Mouse (Mus musculus): ENCODE measurements around the gene Lrig1. TPM values are rescaled to one million over a fixed set of nuclear protein-coding genes. Genes with fewer than 3 reads are reported as not detected.

Lrig1 gene
- polyA plus RNA-seq (2014; fragmentation: Nextera tagmentation; extraction: Ambion mirVana): 17.1 and 18.7 TPM in 2 replicates

- Histone ChIP-seq H3K9me3 (ENCODE audit: control insufficient read depth, low read length) (no peaks in the 10 kb centered on the region), H3K4me2 (ENCODE audit: low read length) (peak within 1 kb of the TSS; percentile 81), H3K27me3 (ENCODE audit: control insufficient read depth, insufficient read depth, low read length) (no peaks in the 10 kb centered on the region), H3K27ac (replicated peaks; ENCODE audit: low read depth, low read length) (peak within 1 kb of the TSS; percentile 87), H3K36me3 (ENCODE audit: control insufficient read depth, insufficient read depth, low read length) (no peaks in the 10 kb centered on the region), H3K9ac (replicated peaks; ENCODE audit: low read length) (peak within 1 kb of the TSS; percentile 84), H3K4me1 (ENCODE audit: control insufficient read depth, insufficient read depth, low read length) (peaks cover 29% of the 10 kb centered on the region), H3K4me3 (replicated peaks; ENCODE audit: low read depth, low read length) (peak within 1 kb of the TSS; percentile 86)
- ATAC-seq (ENCODE audit: low FRiP score, low TSS enrichment) (peak; percentile 99), DNase-seq (peak; percentile 100)
- under 1% methylated on average over 40 of the region's 40 CpGs for WGBS
Measured at GRCm38 (mm10) chr6:94700067-94700491, at the start of gene Lrig1. Gene Lrig1 (minus strand): TSS chr6:94700158.

- WGBS: 68% methylated on average over 3 of the region's 3 CpGs
- DNase-seq (no peak), ATAC-seq (ENCODE audit: low FRiP score, low TSS enrichment) (no peak)
Measured at GRCm38 (mm10) chr6:94749626-94750025, 49.7 kb upstream of the Lrig1 start.

GRCm38 (mm10) chr6:94748361-94748760, 48.4 kb upstream of the Lrig1 start:
- Histone ChIP-seq H3K4me3 (replicated peaks; ENCODE audit: low read depth, low read length) (no peak overlapping the region), H3K9me3 (ENCODE audit: control insufficient read depth, low read length) (no peaks in the 10 kb centered on the region), H3K27me3 (ENCODE audit: control insufficient read depth, insufficient read depth, low read length) (no peaks in the 10 kb centered on the region), H3K4me1 (ENCODE audit: control insufficient read depth, insufficient read depth, low read length) (peaks cover 3% of the 10 kb centered on the region; the same call in 1 of the 2 replicates), H3K36me3 (ENCODE audit: control insufficient read depth, insufficient read depth, low read length) (no peaks in the 10 kb centered on the region), H3K4me2 (ENCODE audit: low read length) (no peak overlapping the region), H3K9ac (replicated peaks; ENCODE audit: low read length) (no peak overlapping the region), H3K27ac (replicated peaks; ENCODE audit: low read depth, low read length) (no peak overlapping the region)
- 79% methylated on average over 7 of the region's 7 CpGs for WGBS
- no peak for DNase-seq
- ATAC-seq (ENCODE audit: low FRiP score, low TSS enrichment): no peak

More at GRCm38 (mm10) chr6:94749626-94750025, 49.7 kb upstream of the Lrig1 start:
- peaks cover 3% of the 10 kb centered on the region; the same call in 1 of the 2 replicates for H3K4me1 ChIP-seq (ENCODE audit: control insufficient read depth, insufficient read depth, low read length)
- no peaks in the 10 kb centered on the region for H3K27me3 ChIP-seq (ENCODE audit: control insufficient read depth, insufficient read depth, low read length)
- no peak overlapping the region for H3K9ac ChIP-seq (replicated peaks; ENCODE audit: low read length)
- no peak overlapping the region for H3K4me3 ChIP-seq (replicated peaks; ENCODE audit: low read depth, low read length)
- H3K36me3 ChIP-seq (ENCODE audit: control insufficient read depth, insufficient read depth, low read length): no peaks in the 10 kb centered on the region
- no peaks in the 10 kb centered on the region for H3K9me3 ChIP-seq (ENCODE audit: control insufficient read depth, low read length)
- no peak overlapping the region for H3K4me2 ChIP-seq (ENCODE audit: low read length)
- H3K27ac ChIP-seq (replicated peaks; ENCODE audit: low read depth, low read length): no peak overlapping the region

GRCm38 (mm10) chr6:94740117-94740729, 40.3 kb upstream of the Lrig1 start:
- no peaks in the 10 kb centered on the region for H3K27me3 ChIP-seq (ENCODE audit: control insufficient read depth, insufficient read depth, low read length)
- H3K36me3 ChIP-seq (ENCODE audit: control insufficient read depth, insufficient read depth, low read length): no peaks in the 10 kb centered on the region
- no peaks in the 10 kb centered on the region for H3K4me1 ChIP-seq (ENCODE audit: control insufficient read depth, insufficient read depth, low read length)
- DNase-seq (no peak), ATAC-seq (ENCODE audit: low FRiP score, low TSS enrichment) (no peak)
- no peak overlapping the region for H3K4me3 ChIP-seq (replicated peaks; ENCODE audit: low read depth, low read length)
- H3K9me3 ChIP-seq (ENCODE audit: control insufficient read depth, low read length): no peaks in the 10 kb centered on the region
- H3K9ac ChIP-seq (replicated peaks; ENCODE audit: low read length): no peak overlapping the region
- WGBS: 92% methylated on average over 14 of the region's 14 CpGs
- H3K27ac ChIP-seq (replicated peaks; ENCODE audit: low read depth, low read length): no peak overlapping the region
- no peak overlapping the region for H3K4me2 ChIP-seq (ENCODE audit: low read length)

- H3K9me3 ChIP-seq (ENCODE audit: control insufficient read depth, low read length): no peaks in the 10 kb centered on the region
- no peak overlapping the region for H3K27ac ChIP-seq (replicated peaks; ENCODE audit: low read depth, low read length)
- H3K4me3 ChIP-seq (replicated peaks; ENCODE audit: low read depth, low read length): no peak overlapping the region
- H3K36me3 ChIP-seq (ENCODE audit: control insufficient read depth, insufficient read depth, low read length): no peaks in the 10 kb centered on the region
- no peak for DNase-seq
- no peak overlapping the region for H3K9ac ChIP-seq (replicated peaks; ENCODE audit: low read length)
- H3K4me2 ChIP-seq (ENCODE audit: low read length): no peak overlapping the region
- H3K4me1 ChIP-seq (ENCODE audit: control insufficient read depth, insufficient read depth, low read length): no peaks in the 10 kb centered on the region
- H3K27me3 ChIP-seq (ENCODE audit: control insufficient read depth, insufficient read depth, low read length): no peaks in the 10 kb centered on the region
- no peak for ATAC-seq (ENCODE audit: low FRiP score, low TSS enrichment)
- 84% methylated on average over 3 of the region's 3 CpGs for WGBS
Measured at GRCm38 (mm10) chr6:94738647-94739046, 38.7 kb upstream of the Lrig1 start.

- peaks cover 7% of the 10 kb centered on the region; the same call in 1 of the 2 replicates for H3K4me1 ChIP-seq (ENCODE audit: control insufficient read depth, insufficient read depth, low read length)
- H3K27ac ChIP-seq (replicated peaks; ENCODE audit: low read depth, low read length): no peak overlapping the region
- no peak for ATAC-seq (ENCODE audit: low FRiP score, low TSS enrichment)
- no peak for DNase-seq
- 84% methylated on average over 5 of the region's 5 CpGs for WGBS
- no peaks in the 10 kb centered on the region for H3K27me3 ChIP-seq (ENCODE audit: control insufficient read depth, insufficient read depth, low read length)
- no peaks in the 10 kb centered on the region for H3K36me3 ChIP-seq (ENCODE audit: control insufficient read depth, insufficient read depth, low read length)
- no peaks in the 10 kb centered on the region for H3K9me3 ChIP-seq (ENCODE audit: control insufficient read depth, low read length)
- no peak overlapping the region for H3K9ac ChIP-seq (replicated peaks; ENCODE audit: low read length)
- no peak overlapping the region for H3K4me3 ChIP-seq (replicated peaks; ENCODE audit: low read depth, low read length)
- no peak overlapping the region for H3K4me2 ChIP-seq (ENCODE audit: low read length)
Measured at GRCm38 (mm10) chr6:94733878-94734277, 33.9 kb upstream of the Lrig1 start.

- peak; percentile 69 for DNase-seq
- H3K4me1 ChIP-seq (ENCODE audit: control insufficient read depth, insufficient read depth, low read length): peaks cover 7% of the 10 kb centered on the region; the same call in 1 of the 2 replicates
- H3K27ac ChIP-seq (replicated peaks; ENCODE audit: low read depth, low read length): no peak overlapping the region
- ATAC-seq (ENCODE audit: low FRiP score, low TSS enrichment): no peak
- no peaks in the 10 kb centered on the region for H3K36me3 ChIP-seq (ENCODE audit: control insufficient read depth, insufficient read depth, low read length)
- no peaks in the 10 kb centered on the region for H3K27me3 ChIP-seq (ENCODE audit: control insufficient read depth, insufficient read depth, low read length)
- no peak overlapping the region for H3K4me3 ChIP-seq (replicated peaks; ENCODE audit: low read depth, low read length)
- H3K9ac ChIP-seq (replicated peaks; ENCODE audit: low read length): no peak overlapping the region
- no peaks in the 10 kb centered on the region for H3K9me3 ChIP-seq (ENCODE audit: control insufficient read depth, low read length)
- H3K4me2 ChIP-seq (ENCODE audit: low read length): peak overlapping the region; percentile 31
- WGBS: 48% methylated on average over 18 of the region's 18 CpGs
Measured at GRCm38 (mm10) chr6:94729847-94730246, 29.9 kb upstream of the Lrig1 start.

GRCm38 (mm10) chr6:94729132-94729531, 29.2 kb upstream of the Lrig1 start:
- peak; percentile 23 for DNase-seq

GRCm38 (mm10) chr6:94724612-94725011, 24.7 kb upstream of the Lrig1 start:
- Histone ChIP-seq H3K9ac (replicated peaks; ENCODE audit: low read length) (no peak overlapping the region), H3K27me3 (ENCODE audit: control insufficient read depth, insufficient read depth, low read length) (no peaks in the 10 kb centered on the region), H3K27ac (replicated peaks; ENCODE audit: low read depth, low read length) (no peak overlapping the region), H3K4me3 (replicated peaks; ENCODE audit: low read depth, low read length) (no peak overlapping the region), H3K4me2 (ENCODE audit: low read length) (no peak overlapping the region), H3K4me1 (ENCODE audit: control insufficient read depth, insufficient read depth, low read length) (peaks cover under 1% of the 10 kb centered on the region; the same call in 1 of the 2 replicates), H3K9me3 (ENCODE audit: control insufficient read depth, low read length) (no peaks in the 10 kb centered on the region), H3K36me3 (ENCODE audit: control insufficient read depth, insufficient read depth, low read length) (no peaks in the 10 kb centered on the region)
- ATAC-seq (ENCODE audit: low FRiP score, low TSS enrichment) (no peak), DNase-seq (no peak)
- WGBS: 92% methylated on average over 1 of the region's 1 CpGs

More at GRCm38 (mm10) chr6:94729132-94729531, 29.2 kb upstream of the Lrig1 start:
- no peak overlapping the region for H3K27ac ChIP-seq (replicated peaks; ENCODE audit: low read depth, low read length)
- H3K4me1 ChIP-seq (ENCODE audit: control insufficient read depth, insufficient read depth, low read length): peaks cover 7% of the 10 kb centered on the region; the same call in 1 of the 2 replicates
- WGBS: 24% methylated on average over 3 of the region's 3 CpGs
- no peak for ATAC-seq (ENCODE audit: low FRiP score, low TSS enrichment)
- no peaks in the 10 kb centered on the region for H3K27me3 ChIP-seq (ENCODE audit: control insufficient read depth, insufficient read depth, low read length)
- H3K36me3 ChIP-seq (ENCODE audit: control insufficient read depth, insufficient read depth, low read length): no peaks in the 10 kb centered on the region
- H3K9ac ChIP-seq (replicated peaks; ENCODE audit: low read length): no peak overlapping the region
- no peak overlapping the region for H3K4me3 ChIP-seq (replicated peaks; ENCODE audit: low read depth, low read length)
- H3K4me2 ChIP-seq (ENCODE audit: low read length): no peak overlapping the region
- H3K9me3 ChIP-seq (ENCODE audit: control insufficient read depth, low read length): no peaks in the 10 kb centered on the region
